ENCODE assay signal across 13 mouse cellular contexts in genomic region chr2:172923198-172923597, GRCm38 (mm10). TPM values are rescaled to one million over a fixed set of nuclear protein-coding genes. Genes with fewer than 3 reads are reported as not detected.
DNase-seq lines count a peak whose midpoint lies in the region; ATAC-seq and TF ChIP-seq lines count a peak whose summit lies in the region.
"Had no signal": no experiment of that assay in that cellular context is flagged by ENCODE, and none has a peak within 500 bp of the region (broad histone marks: within the 10 kb centered on the region; RNA-seq: fewer than 3 reads in every experiment).

No protein-coding gene starts in this region.

- no peaks in the 10 kb centered on the region for H3K9me3 ChIP-seq in liver, embryonic 12.5 days (replicated peaks)
- no peaks in the 10 kb centered on the region for H3K9me3 ChIP-seq in lung, postnatal 0 days (ENCODE audit: low read length)
- no peaks in the 10 kb centered on the region for H3K9me3 ChIP-seq in midbrain, embryonic 15.5 days
- H3K9me3 ChIP-seq: forebrain, embryonic 15.5 days; stomach, embryonic 15.5 days had no signal

- 72% methylated on average over 7 of the region's 7 CpGs for WGBS in liver, adult 2 months
- 70% methylated on average over 7 of the region's 7 CpGs for WGBS in liver, embryonic 12.5 days (ENCODE audit: insufficient replicate concordance)
- 51% methylated on average over 5 of the region's 7 CpGs for WGBS in lung, postnatal 0 days
- 91% methylated on average over 7 of the region's 7 CpGs for WGBS in midbrain, embryonic 15.5 days

- H3K4me2 ChIP-seq in liver, embryonic 12.5 days: no peak overlapping the region
- H3K4me2 ChIP-seq in lung, postnatal 0 days (replicated peaks; ENCODE audit: low read depth, low read length): no peak overlapping the region
- no peak overlapping the region for H3K4me2 ChIP-seq in midbrain, embryonic 15.5 days
- H3K4me2 ChIP-seq: forebrain, embryonic 15.5 days; stomach, embryonic 15.5 days had no signal

- ATAC-seq in liver, embryonic 12.5 days: no peak
- peak; percentile 47 for ATAC-seq in lung, postnatal 0 days
- no peak for ATAC-seq in midbrain, embryonic 15.5 days (replicated peaks)
- ATAC-seq: forebrain, embryonic 15.5 days; inflammation-experienced regulatory T-cells, adult 6 months had no signal

- no peak for TF ChIP-seq CTCF in liver, adult 2 months (IDR thresholded peaks at IDR 0.05; ENCODE audit: low read depth, low read length)
- no peak for TF ChIP-seq CTCF in lung, postnatal 0 days (IDR thresholded peaks at IDR 0.05)

- peak; percentile 38 for DNase-seq in liver, adult 2 months (ENCODE audit: extremely low read depth, low read depth, low spot score)
- DNase-seq in adrenal gland, postnatal 14 days: peak; percentile 66
- DNase-seq in gastrocnemius, postnatal 36 days: peak; percentile 37 to 69
- peak; percentile 38 for DNase-seq in lung, postnatal 0 days (ENCODE audit: low spot score)
- DNase-seq in kidney, postnatal 25 days: no peak
- no peak for DNase-seq in cerebellum, adult 11-12 months
- DNase-seq: cerebellum, adult 11 months had no signal

- no peaks in the 10 kb centered on the region for H3K4me1 ChIP-seq in liver, adult 2 months (ENCODE audit: control insufficient read depth, insufficient read depth, low read length)
- no peaks in the 10 kb centered on the region for H3K4me1 ChIP-seq in liver, embryonic 12.5 days
- H3K4me1 ChIP-seq in lung, postnatal 0 days (ENCODE audit: insufficient read depth, low read depth, low read length): no peaks in the 10 kb centered on the region
- H3K4me1 ChIP-seq in midbrain, embryonic 15.5 days: no peaks in the 10 kb centered on the region
- H3K4me1 ChIP-seq: forebrain, embryonic 15.5 days had no signal

- intact Hi-C loops in gastrocnemius, postnatal 36 days (cut with DNase I): no loop called here

- TF ChIP-seq POLR2A in liver, adult 2 months (IDR thresholded peaks at IDR 0.05; ENCODE audit: extremely low read depth, insufficient read depth, low read length): no peak

- H3K9ac ChIP-seq in liver, adult 2 months (ENCODE audit: low read depth, low read length): no peak overlapping the region
- H3K9ac ChIP-seq in liver, embryonic 12.5 days: no peak overlapping the region
- no peak overlapping the region for H3K9ac ChIP-seq in lung, postnatal 0 days (replicated peaks; ENCODE audit: low read depth)
- H3K9ac ChIP-seq in midbrain, embryonic 15.5 days: no peak overlapping the region
- H3K9ac ChIP-seq: forebrain, embryonic 15.5 days; stomach, embryonic 15.5 days had no signal

- no peaks in the 10 kb centered on the region for H3K27me3 ChIP-seq in liver, adult 2 months (ENCODE audit: control insufficient read depth, insufficient read depth, low read length)
- H3K27me3 ChIP-seq in liver, embryonic 12.5 days (replicated peaks): no peaks in the 10 kb centered on the region
- H3K27me3 ChIP-seq in lung, postnatal 0 days (replicated peaks; ENCODE audit: insufficient read depth, low read length): no peaks in the 10 kb centered on the region
- H3K27me3 ChIP-seq in midbrain, embryonic 15.5 days (replicated peaks): no peaks in the 10 kb centered on the region; the same call in 1 of the 2 replicates
- H3K27me3 ChIP-seq: forebrain, embryonic 15.5 days; stomach, embryonic 15.5 days had no signal

- TF ChIP-seq EP300 in lung, postnatal 0 days (IDR thresholded peaks at IDR 0.05): no peak

- no peak overlapping the region for H3K4me3 ChIP-seq in liver, adult 2 months (ENCODE audit: insufficient read depth, low read depth, low read length)
- H3K4me3 ChIP-seq in liver, embryonic 12.5 days: no peak overlapping the region
- no peak overlapping the region for H3K4me3 ChIP-seq in lung, postnatal 0 days (ENCODE audit: low read depth, low read length)
- no peak overlapping the region for H3K4me3 ChIP-seq in midbrain, embryonic 15.5 days
- H3K4me3 ChIP-seq: forebrain, embryonic 15.5 days; stomach, embryonic 15.5 days had no signal

- no peak overlapping the region for H3K27ac ChIP-seq in liver, adult 2 months (replicated peaks; ENCODE audit: insufficient read depth, low read depth, low read length)
- H3K27ac ChIP-seq in liver, embryonic 12.5 days: no peak overlapping the region
- no peak overlapping the region for H3K27ac ChIP-seq in lung, postnatal 0 days (ENCODE audit: low read length)
- no peak overlapping the region for H3K27ac ChIP-seq in midbrain, embryonic 15.5 days
- H3K27ac ChIP-seq: forebrain, embryonic 15.5 days; stomach, embryonic 15.5 days had no signal

- H3K79me2 ChIP-seq in liver, adult 2 months (ENCODE audit: control insufficient read depth, insufficient read depth, low read length): no peaks in the 10 kb centered on the region

- H3K36me3 ChIP-seq in liver, adult 2 months (ENCODE audit: control insufficient read depth, insufficient read depth, low read length): no peaks in the 10 kb centered on the region
- H3K36me3 ChIP-seq in liver, embryonic 12.5 days: no peaks in the 10 kb centered on the region
- no peaks in the 10 kb centered on the region for H3K36me3 ChIP-seq in lung, postnatal 0 days (ENCODE audit: insufficient read depth, low read length)
- H3K36me3 ChIP-seq in midbrain, embryonic 15.5 days (replicated peaks): no peaks in the 10 kb centered on the region
- H3K36me3 ChIP-seq: forebrain, embryonic 15.5 days; stomach, embryonic 15.5 days had no signal

RNA-seq across cellular contexts. Expression of gene Bmp7, which starts 16.9 kb away (rescaled TPM):
- 0.55 and 0.74 TPM in 2 replicates for total RNA-seq in liver, adult 2 months (2014; rRNA removed)
- 1.7 and 2.4 TPM in 2 replicates for polyA plus RNA-seq in liver, adult 2 months (2012; rRNA removed)
- 3.3 and 4.4 TPM in 2 replicates for polyA plus RNA-seq in liver, embryonic 12.5 days (2016; fragmentation: Nextera tagmentation; extraction: Ambion mirVana)
- total RNA-seq in adrenal gland, postnatal 14 days (2021): 15.2 and 15.9 TPM in 2 replicates
- total RNA-seq in gastrocnemius, postnatal 36 days (2021): under 1 TPM; 0.37 to 0.74 TPM
- 1.1 and 1.7 TPM in 2 replicates for polyA plus RNA-seq in lung, postnatal 0 days (2015; fragmentation: Nextera tagmentation; extraction: Ambion mirVana)
- polyA plus RNA-seq in midbrain, embryonic 15.5 days (2015; fragmentation: Nextera tagmentation; extraction: Ambion mirVana): 14.3 and 17.2 TPM in 2 replicates
- total RNA-seq: granulocyte monocyte progenitor cell, adult 5-6 weeks had no signal

RNA-seq across cellular contexts. Expression of gene Spo11, which starts 54.3 kb away (rescaled TPM):
- total RNA-seq in liver, adult 2 months (2014; rRNA removed): under 0.01 and 0.07 TPM in 2 replicates
- not detected in 2 replicates for polyA plus RNA-seq in liver, adult 2 months (2012; rRNA removed)
- 0.10 TPM in 1 of 2 replicates, not detected in the other for polyA plus RNA-seq in liver, embryonic 12.5 days (2016; fragmentation: Nextera tagmentation; extraction: Ambion mirVana)
- total RNA-seq in adrenal gland, postnatal 14 days (2021): not detected in 2 replicates
- under 1 TPM in 1 of 2 experiments, not detected in 1; 0.51 TPM for total RNA-seq in gastrocnemius, postnatal 36 days (2021)
- not detected in 2 replicates for polyA plus RNA-seq in lung, postnatal 0 days (2015; fragmentation: Nextera tagmentation; extraction: Ambion mirVana)
- 1.4 TPM in 2 replicates for polyA plus RNA-seq in midbrain, embryonic 15.5 days (2015; fragmentation: Nextera tagmentation; extraction: Ambion mirVana)
- total RNA-seq: granulocyte monocyte progenitor cell, adult 5-6 weeks had no signal

Comparison
In these comparisons a context has a peak if more than half of its experiments do, and no peak if none do; other contexts are left out.
1. DNase-seq: peak in liver, adult 2 months (single experiment), adrenal gland, postnatal 14 days (single experiment), gastrocnemius, postnatal 36 days (2 of 2) and lung, postnatal 0 days (single experiment); none in kidney, postnatal 25 days (0 of 2) and cerebellum, adult 11-12 months (single experiment).